Mouse (Mus musculus): Measurements from ENCODE around the gene Uchl1. TPM values are rescaled to one million over a fixed set of nuclear protein-coding genes. Genes with fewer than 3 reads are reported as not detected.

Uchl1 gene
- polyA plus RNA-seq, 1 experiment from 2014 or later, result 62.5 TPM

DNA sequence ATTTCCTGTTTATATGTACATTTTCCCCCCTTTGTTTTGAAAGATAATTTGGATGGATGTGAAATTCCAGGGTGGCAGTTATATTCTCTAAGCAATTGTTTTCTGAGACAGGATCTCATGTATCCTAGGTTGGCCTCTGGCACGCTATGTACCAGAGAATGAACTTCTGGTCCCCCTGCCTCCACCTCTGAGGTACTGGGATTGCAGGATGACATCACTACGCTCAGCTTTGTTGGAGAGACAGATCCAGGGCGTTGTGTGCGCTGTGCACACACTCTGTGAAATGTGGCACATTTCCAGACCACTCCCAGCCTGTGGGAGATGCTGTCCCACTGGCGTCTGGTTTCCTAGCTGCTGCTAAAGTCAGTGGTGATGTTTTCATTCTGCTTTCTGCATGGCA, 21.7 kb upstream of the Uchl1 start:
- H3K9ac ChIP-seq (ENCODE audit: low read length), result no peak overlapping the region
- H3K27ac ChIP-seq (replicated peaks), result no peak overlapping the region
- TF ChIP-seq CTCF (IDR thresholded peaks at IDR 0.05; ENCODE audit: low read depth), result no peak
- TF ChIP-seq EP300 (optimal IDR thresholded peaks at IDR 0.05), result no peak
- no peaks in the 10 kb centered on the region for H3K27me3 ChIP-seq (ENCODE audit: control insufficient read depth, insufficient read depth, low read length)
- no peak overlapping the region for H3K4me3 ChIP-seq (ENCODE audit: low read depth, low read length)
- no peaks in the 10 kb centered on the region for H3K9me3 ChIP-seq (ENCODE audit: control insufficient read depth, low read length)
- no peaks in the 10 kb centered on the region for H3K36me3 ChIP-seq (ENCODE audit: control insufficient read depth, insufficient read depth, low read length)
- no peaks in the 10 kb centered on the region for H3K4me1 ChIP-seq (replicated peaks; ENCODE audit: control insufficient read depth, insufficient read depth)
- peak; percentile 58 for DNase-seq (ENCODE audit: low spot score)
- 11% methylated on average over 5 of the region's 5 CpGs for WGBS
- no peak overlapping the region for H3K4me2 ChIP-seq (replicated peaks; ENCODE audit: low read depth)
- peak; percentile 73 for ATAC-seq (ENCODE audit: low FRiP score, low TSS enrichment)

DNA sequence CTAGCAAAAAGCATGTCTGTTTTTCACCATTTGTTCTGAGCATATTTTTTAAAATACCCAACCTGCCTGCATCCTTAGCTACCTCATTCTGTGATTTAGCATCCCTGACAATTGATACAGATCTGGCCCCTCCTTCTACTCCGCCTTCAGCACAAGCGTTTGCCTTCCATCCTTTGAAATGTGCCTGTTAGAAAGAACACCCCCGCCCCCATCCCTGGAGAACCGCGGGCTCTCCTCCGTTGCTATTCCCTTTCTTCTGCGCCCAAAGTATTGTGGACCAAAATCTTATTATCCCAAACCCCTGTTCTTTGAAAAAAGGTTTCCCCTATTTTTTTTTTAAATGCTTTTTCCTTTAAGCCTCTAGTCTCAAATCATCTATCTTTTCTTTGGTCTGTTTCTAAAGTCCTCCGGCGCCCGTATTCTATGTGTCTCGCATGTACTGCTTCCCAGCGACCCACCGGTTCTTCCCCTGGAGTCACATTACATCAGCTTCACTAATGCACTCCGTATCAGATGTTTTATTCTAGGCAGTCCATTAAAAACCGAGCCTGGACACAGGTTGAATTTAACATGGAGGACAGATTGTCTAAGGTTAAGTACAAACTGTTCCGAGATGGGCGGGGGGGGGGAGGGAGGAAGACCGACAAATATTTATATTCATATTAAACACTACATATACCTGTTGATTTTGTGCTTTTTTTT, 551 bp upstream of the Uchl1 start:
- Histone ChIP-seq H3K27me3 (ENCODE audit: control insufficient read depth, insufficient read depth, low read length) (peaks cover 3% of the 10 kb centered on the region; the same call in 1 of the 2 replicates), H3K9ac (ENCODE audit: low read length) (no peak overlapping the region), H3K36me3 (ENCODE audit: control insufficient read depth, insufficient read depth, low read length) (no peaks in the 10 kb centered on the region), H3K4me2 (replicated peaks; ENCODE audit: low read depth) (peak overlapping the region; percentile 71), H3K27ac (replicated peaks) (no peak overlapping the region), H3K9me3 (ENCODE audit: control insufficient read depth, low read length) (no peaks in the 10 kb centered on the region), H3K4me1 (replicated peaks; ENCODE audit: control insufficient read depth, insufficient read depth) (peaks cover 6% of the 10 kb centered on the region), H3K4me3 (ENCODE audit: low read depth, low read length) (peak overlapping the region; percentile 43)
- TF ChIP-seq EP300 (optimal IDR thresholded peaks at IDR 0.05) (no peak), CTCF (IDR thresholded peaks at IDR 0.05; ENCODE audit: low read depth) (no peak)
- ATAC-seq (ENCODE audit: low FRiP score, low TSS enrichment) (no peak), DNase-seq (ENCODE audit: low spot score) (no peak)
- under 1% methylated on average over 18 of the region's 18 CpGs for WGBS

DNA sequence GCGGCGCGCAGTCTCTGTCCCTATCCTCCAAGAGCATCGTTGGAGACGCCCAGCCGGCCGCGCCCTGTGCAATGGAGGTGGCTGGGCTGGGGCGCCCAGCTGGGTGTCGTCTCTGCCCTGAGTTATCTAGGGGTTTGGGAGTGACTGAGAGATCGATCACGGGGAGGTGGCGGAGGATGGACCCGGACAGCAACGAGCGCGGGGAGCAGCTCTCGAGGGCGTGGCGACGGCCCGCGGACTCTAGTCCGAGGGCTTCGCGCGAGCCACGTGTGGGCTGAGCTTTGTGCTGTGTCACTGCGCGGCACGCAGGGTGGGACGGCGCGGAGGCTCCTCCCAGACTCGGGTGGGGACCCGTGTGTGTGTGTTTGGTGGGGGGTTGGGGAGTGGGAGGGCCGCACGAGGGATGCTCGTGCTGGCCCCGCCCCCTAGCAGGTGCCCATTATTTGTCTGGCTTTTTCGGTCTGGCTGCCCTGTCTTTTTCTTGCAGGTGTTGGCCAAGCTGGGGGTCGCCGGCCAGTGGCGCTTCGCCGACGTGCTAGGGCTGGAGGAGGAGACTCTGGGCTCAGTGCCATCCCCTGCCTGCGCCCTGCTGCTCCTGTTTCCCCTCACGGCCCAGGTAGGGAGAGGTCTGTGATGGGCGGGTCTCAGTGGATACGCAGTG, 696 bp downstream of the Uchl1 start:
- under 1% methylated on average over 49 of the region's 51 CpGs for WGBS
- ATAC-seq (ENCODE audit: low FRiP score, low TSS enrichment) (peak; percentile 84), DNase-seq (ENCODE audit: low spot score) (peak; percentile 56)
- peak overlapping the region; percentile 71 for H3K4me2 ChIP-seq (replicated peaks; ENCODE audit: low read depth)
- peak overlapping the region; percentile 43 for H3K4me3 ChIP-seq (ENCODE audit: low read depth, low read length)
- no peak overlapping the region for H3K27ac ChIP-seq (replicated peaks)
- H3K9me3 ChIP-seq (ENCODE audit: control insufficient read depth, low read length), result no peaks in the 10 kb centered on the region
- H3K36me3 ChIP-seq (ENCODE audit: control insufficient read depth, insufficient read depth, low read length), result no peaks in the 10 kb centered on the region
- H3K27me3 ChIP-seq (ENCODE audit: control insufficient read depth, insufficient read depth, low read length), result peaks cover 3% of the 10 kb centered on the region; the same call in 1 of the 2 replicates
- peaks cover 6% of the 10 kb centered on the region for H3K4me1 ChIP-seq (replicated peaks; ENCODE audit: control insufficient read depth, insufficient read depth)
- H3K9ac ChIP-seq (ENCODE audit: low read length), result no peak overlapping the region
- TF ChIP-seq EP300 (optimal IDR thresholded peaks at IDR 0.05) (no peak), CTCF (IDR thresholded peaks at IDR 0.05; ENCODE audit: low read depth) (no peak)

DNA sequence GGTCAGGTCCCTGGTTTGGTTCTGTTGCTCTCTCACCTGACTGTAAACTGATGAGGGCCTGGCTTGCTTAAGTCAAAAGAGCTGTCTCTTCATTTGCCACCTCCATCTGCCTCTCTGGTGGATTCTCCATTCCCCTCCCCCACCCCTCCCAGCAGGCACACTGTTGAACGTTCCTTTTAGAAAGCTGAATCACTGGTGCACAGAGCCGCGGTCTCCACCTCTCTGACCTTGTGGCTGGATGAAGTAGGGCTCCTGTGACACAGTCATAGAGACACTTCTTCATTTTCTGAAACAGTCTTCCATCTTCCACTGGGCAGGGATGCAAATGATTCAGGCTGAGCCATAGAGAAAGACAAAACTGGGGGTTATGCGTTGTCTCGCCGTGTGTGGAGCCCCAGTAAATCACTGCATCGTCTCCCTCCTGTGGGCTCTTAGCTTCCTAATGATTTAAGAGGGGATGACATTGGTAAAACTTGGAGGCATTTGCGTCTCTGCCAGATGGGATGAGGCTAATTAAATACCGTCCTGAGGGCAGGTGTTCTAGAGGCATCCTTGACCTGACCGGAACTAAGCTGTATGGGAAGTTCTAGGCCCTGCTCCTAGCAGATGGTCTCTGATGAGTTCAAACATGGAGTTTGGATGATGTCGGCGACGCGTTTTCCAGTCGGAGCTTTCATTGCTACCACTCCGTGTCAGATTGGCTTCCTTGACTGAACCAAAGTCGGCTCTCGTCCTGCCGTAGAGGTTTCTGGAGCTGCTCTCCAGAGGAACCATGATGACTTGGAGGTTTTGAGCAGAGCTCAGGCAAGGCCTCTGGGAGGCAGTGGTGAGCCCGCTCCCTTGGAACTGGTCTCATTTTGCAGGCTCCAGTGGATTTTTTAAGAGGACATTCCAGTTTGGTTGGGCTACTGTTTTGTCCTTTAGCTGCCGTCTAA, 1.8 kb downstream of the Uchl1 start:
- no peak overlapping the region for H3K4me2 ChIP-seq (replicated peaks; ENCODE audit: low read depth)
- no peaks in the 10 kb centered on the region for H3K9me3 ChIP-seq (ENCODE audit: control insufficient read depth, low read length)
- peaks cover 6% of the 10 kb centered on the region for H3K4me1 ChIP-seq (replicated peaks; ENCODE audit: control insufficient read depth, insufficient read depth)
- 80% methylated on average over 21 of the region's 21 CpGs for WGBS
- no peak overlapping the region for H3K27ac ChIP-seq (replicated peaks)
- H3K9ac ChIP-seq (ENCODE audit: low read length), result no peak overlapping the region
- no peak overlapping the region for H3K4me3 ChIP-seq (ENCODE audit: low read depth, low read length)
- ATAC-seq (ENCODE audit: low FRiP score, low TSS enrichment), result no peak
- H3K27me3 ChIP-seq (ENCODE audit: control insufficient read depth, insufficient read depth, low read length), result peaks cover 3% of the 10 kb centered on the region; the same call in 1 of the 2 replicates
- DNase-seq (ENCODE audit: low spot score), result no peak
- no peaks in the 10 kb centered on the region for H3K36me3 ChIP-seq (ENCODE audit: control insufficient read depth, insufficient read depth, low read length)
- TF ChIP-seq CTCF (IDR thresholded peaks at IDR 0.05; ENCODE audit: low read depth), result peak; percentile 35
- TF ChIP-seq EP300 (optimal IDR thresholded peaks at IDR 0.05), result no peak

DNA sequence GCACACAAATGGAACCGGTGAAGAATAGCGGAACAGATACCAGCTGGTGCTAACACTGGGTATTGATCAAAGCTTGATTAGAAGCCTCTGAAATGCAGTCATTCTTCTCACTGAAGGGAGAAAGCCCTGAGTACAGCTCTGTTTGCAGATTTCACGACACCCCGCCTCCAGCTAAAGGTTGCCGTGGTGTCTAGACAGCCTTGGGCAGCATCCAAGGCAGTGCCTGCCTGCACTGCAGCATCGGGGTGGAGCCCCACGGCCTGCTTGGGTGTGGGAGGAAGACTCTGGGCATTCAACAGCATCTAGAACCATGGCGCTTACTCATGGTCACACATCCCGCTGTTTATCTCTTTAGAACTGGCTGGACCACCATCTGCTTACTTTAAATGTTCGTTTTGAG, 3.3 kb downstream of the Uchl1 start:
- no peak for ATAC-seq (ENCODE audit: low FRiP score, low TSS enrichment)
- H3K27me3 ChIP-seq (ENCODE audit: control insufficient read depth, insufficient read depth, low read length), result peaks cover 3% of the 10 kb centered on the region; the same call in 1 of the 2 replicates
- peaks cover 6% of the 10 kb centered on the region for H3K4me1 ChIP-seq (replicated peaks; ENCODE audit: control insufficient read depth, insufficient read depth)
- peak; percentile 23 for DNase-seq (ENCODE audit: low spot score)
- H3K9me3 ChIP-seq (ENCODE audit: control insufficient read depth, low read length), result no peaks in the 10 kb centered on the region
- no peak overlapping the region for H3K27ac ChIP-seq (replicated peaks)
- TF ChIP-seq EP300 (optimal IDR thresholded peaks at IDR 0.05) (no peak), CTCF (IDR thresholded peaks at IDR 0.05; ENCODE audit: low read depth) (no peak)
- no peak overlapping the region for H3K4me2 ChIP-seq (replicated peaks; ENCODE audit: low read depth)
- WGBS, result 56% methylated on average over 10 of the region's 10 CpGs
- no peaks in the 10 kb centered on the region for H3K36me3 ChIP-seq (ENCODE audit: control insufficient read depth, insufficient read depth, low read length)
- H3K4me3 ChIP-seq (ENCODE audit: low read depth, low read length), result no peak overlapping the region
- H3K9ac ChIP-seq (ENCODE audit: low read length), result no peak overlapping the region
